Mouse (Mus musculus) liver, embryonic 11.5 days (tissue): ENCODE data around the gene Ankdd1a. TPM values are rescaled to one million over a fixed set of nuclear protein-coding genes. Genes with fewer than 3 reads are reported as not detected.

Source experiments
- ATAC-seq: fragments of 200-750 bp; cut with Nextera tagmentation; replicated peaks from 2 replicates; pipeline ENCODE4 v1.8.0; 2017; ENCODE audit warnings: moderate number of reproducible peaks, mild to moderate bottlenecking, moderate TSS enrichment, moderate library complexity; ENCODE audit not compliant: low FRiP score
- DNase-seq: peaks from one replicate; pipeline ENCODE4 v3.0.0-alpha.2; 2017; ENCODE audit warnings: low spot score
- H3K27ac ChIP-seq: fragments of 300-500 bp; sonication (generic); 2 replicates; pipeline ENCODE4 v1.5.1; 2014; ENCODE audit warnings: mild to moderate bottlenecking, low read depth, low read length, control low read depth
- H3K27me3 ChIP-seq: fragments of 300-500 bp; sonication (generic); replicated peaks from 2 replicates; pipeline ENCODE4 v1.6.1; 2014; ENCODE audit warnings: low read length, mixed read lengths; ENCODE audit not compliant: control insufficient read depth, insufficient read depth
- H3K36me3 ChIP-seq: fragments of 300-500 bp; sonication (generic); 2 replicates; pipeline ENCODE4 v1.6.1; 2014; ENCODE audit warnings: mild to moderate bottlenecking, low read length, moderate library complexity, mixed read lengths; ENCODE audit not compliant: control insufficient read depth, insufficient read depth
- H3K4me1 ChIP-seq: fragments of 300-500 bp; sonication (generic); replicated peaks from 2 replicates; pipeline ENCODE4 v1.6.1; 2014; ENCODE audit warnings: low read length, mixed read lengths; ENCODE audit not compliant: control insufficient read depth, insufficient read depth
- H3K4me2 ChIP-seq: fragments of 300-500 bp; sonication (generic); 2 replicates; pipeline ENCODE4 v1.6.1; 2014; ENCODE audit warnings: mild to moderate bottlenecking, control low read depth, moderate library complexity
- H3K4me3 ChIP-seq: fragments of 300-500 bp; sonication (generic); 2 replicates; pipeline ENCODE4 v1.5.1; 2014; ENCODE audit warnings: low read depth, low read length, control low read depth
- H3K9ac ChIP-seq: fragments of 300-500 bp; sonication (generic); 2 replicates; pipeline ENCODE4 v1.6.1; 2014; ENCODE audit warnings: low read depth, low read length, control low read depth
- H3K9me3 ChIP-seq: fragments of 300-500 bp; sonication (generic); 2 replicates; pipeline ENCODE4 v1.6.1; 2016; ENCODE audit warnings: low read length, inconsistent platforms, mixed read lengths; ENCODE audit not compliant: control insufficient read depth
- WGBS: fragments of 180-500 bp; shearing (Covaris S2); extraction: QIAGEN DNeasy Blood & Tissue Kit; methylation state at CpG from one replicate; pipeline ENCODE4 v1.1.7; 2014; 5-methylcytosine and 5-hydroxymethylcytosine counted together
- polyA plus RNA-seq: library from polyadenylated mRNA; unstranded; fragments of >200 nt; fragmentation: Nextera tagmentation; extraction: Ambion mirVana; gene quantifications from 2 replicates; pipeline ENCODE4 v1.2.1, GENCODE M21; 2014

Gene Ankdd1a
- polyA plus RNA-seq, 1 experiment from 2014 or later: not detected

DNA sequence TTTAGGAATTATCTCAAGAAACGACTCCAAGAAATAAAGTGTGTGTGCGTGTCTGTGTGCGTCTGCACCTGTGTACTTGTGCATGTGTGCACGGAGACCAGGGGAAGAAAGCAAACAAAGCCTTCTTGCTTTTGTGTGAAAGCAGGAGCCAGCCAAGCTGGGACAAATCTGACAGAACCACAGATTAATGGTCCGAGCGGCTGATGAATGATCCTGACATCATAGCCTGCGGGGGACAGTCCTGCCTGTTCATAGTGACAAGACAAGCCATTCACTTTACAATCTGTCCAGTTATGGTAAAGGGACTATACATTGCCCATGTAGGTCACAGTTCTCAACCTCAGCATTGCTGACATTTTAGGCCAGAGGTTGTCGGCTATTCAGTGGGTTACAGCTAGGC, 28.3 kb upstream of the Ankdd1a start:
- DNase-seq: no peak
- peaks cover 46% of the 10 kb centered on the region for H3K4me1 ChIP-seq
- no peaks in the 10 kb centered on the region for H3K9me3 ChIP-seq
- WGBS: 77% methylated on average over 8 of the region's 8 CpGs
- no peak overlapping the region for H3K27ac ChIP-seq
- H3K36me3 ChIP-seq: no peaks in the 10 kb centered on the region; the same call in 1 of the 2 replicates
- no peak overlapping the region for H3K4me3 ChIP-seq
- H3K9ac ChIP-seq: no peak overlapping the region
- no peak overlapping the region for H3K4me2 ChIP-seq
- ATAC-seq: no peak
- H3K27me3 ChIP-seq: no peaks in the 10 kb centered on the region

GRCm38 (mm10) chr9:65547844-65548243, 27.9 kb upstream of the Ankdd1a start:
- H3K36me3 ChIP-seq: no peaks in the 10 kb centered on the region
- WGBS: 69% methylated on average over 4 of the region's 4 CpGs
- H3K4me2 ChIP-seq: no peak overlapping the region
- DNase-seq (no peak), ATAC-seq (no peak)
- H3K4me3 ChIP-seq: no peak overlapping the region
- H3K27me3 ChIP-seq: no peaks in the 10 kb centered on the region
- H3K9me3 ChIP-seq: no peaks in the 10 kb centered on the region
- peaks cover 45% of the 10 kb centered on the region for H3K4me1 ChIP-seq
- H3K9ac ChIP-seq: no peak overlapping the region
- no peak overlapping the region for H3K27ac ChIP-seq

GRCm38 (mm10) chr9:65547111-65547510, 27.1 kb upstream of the Ankdd1a start:
- ATAC-seq: no peak
- no peak overlapping the region for H3K9ac ChIP-seq
- no peak for DNase-seq
- peaks cover 46% of the 10 kb centered on the region for H3K4me1 ChIP-seq
- peak overlapping the region; percentile 62; the same call in 1 of the 2 replicates for H3K27ac ChIP-seq
- H3K27me3 ChIP-seq: no peaks in the 10 kb centered on the region
- H3K4me2 ChIP-seq: no peak overlapping the region
- H3K4me3 ChIP-seq: no peak overlapping the region
- H3K9me3 ChIP-seq: no peaks in the 10 kb centered on the region
- no peaks in the 10 kb centered on the region for H3K36me3 ChIP-seq
- 83% methylated on average over 5 of the region's 5 CpGs for WGBS

GRCm38 (mm10) chr9:65546413-65546695, 26.4 kb upstream of the Ankdd1a start:
- no peak for ATAC-seq
- H3K4me3 ChIP-seq: no peak overlapping the region

DNA sequence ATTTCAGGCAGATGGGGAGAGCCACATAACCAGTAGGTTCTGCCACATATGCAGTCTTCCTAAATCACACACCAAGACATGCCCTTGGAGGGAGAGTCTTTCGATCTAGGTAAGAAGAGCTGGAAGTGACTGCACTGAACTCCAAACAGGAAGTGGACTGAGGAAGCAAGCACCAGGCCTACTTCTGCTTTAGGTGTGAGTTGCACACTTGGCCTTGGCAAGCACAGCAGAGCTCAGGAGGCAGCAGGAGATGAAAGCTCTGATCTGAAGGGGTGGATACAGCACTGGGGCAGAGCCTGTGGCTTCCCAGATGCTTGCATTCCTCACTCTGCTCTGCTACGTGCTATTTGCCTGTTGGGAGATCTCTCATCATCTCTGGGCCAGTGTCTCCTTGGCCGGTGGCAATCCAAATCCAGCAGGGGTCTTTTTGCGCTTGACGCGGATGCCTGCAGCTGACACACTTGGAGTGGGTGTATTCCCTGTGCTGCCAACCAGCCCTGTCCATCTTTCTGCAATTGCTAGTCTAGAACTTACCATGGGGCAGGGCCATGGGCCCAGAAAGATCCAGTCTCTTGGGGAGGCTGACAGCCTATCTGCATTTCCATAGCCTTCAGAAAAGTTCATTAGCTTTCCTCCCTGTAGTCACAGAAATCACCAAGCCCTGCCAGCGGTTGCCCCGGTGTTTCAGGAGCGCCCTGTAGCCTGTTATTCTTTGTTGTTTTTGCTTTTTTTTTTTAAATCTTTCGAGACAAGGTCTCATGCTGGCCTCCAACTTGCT, 25.8 kb upstream of the Ankdd1a start:
- H3K9me3 ChIP-seq: no peaks in the 10 kb centered on the region
- H3K4me1 ChIP-seq: peaks cover 44% of the 10 kb centered on the region
- ATAC-seq: no peak
- no peak overlapping the region for H3K4me3 ChIP-seq
- H3K27me3 ChIP-seq: no peaks in the 10 kb centered on the region
- 70% methylated on average over 10 of the region's 10 CpGs for WGBS
- no peak for DNase-seq
- no peaks in the 10 kb centered on the region for H3K36me3 ChIP-seq
- peak overlapping the region; percentile 62 for H3K27ac ChIP-seq
- H3K4me2 ChIP-seq: no peak overlapping the region
- no peak overlapping the region for H3K9ac ChIP-seq

More at GRCm38 (mm10) chr9:65546413-65546695, 26.4 kb upstream of the Ankdd1a start:
- DNase-seq: no peak
- 39% methylated on average over 4 of the region's 4 CpGs for WGBS
- no peaks in the 10 kb centered on the region for H3K9me3 ChIP-seq
- no peaks in the 10 kb centered on the region for H3K36me3 ChIP-seq
- no peak overlapping the region for H3K4me2 ChIP-seq
- H3K27ac ChIP-seq: peak overlapping the region; percentile 62; the same call in 1 of the 2 replicates
- no peaks in the 10 kb centered on the region for H3K27me3 ChIP-seq
- H3K4me1 ChIP-seq: peaks cover 47% of the 10 kb centered on the region
- no peak overlapping the region for H3K9ac ChIP-seq

- no peaks in the 10 kb centered on the region for H3K27me3 ChIP-seq
- peak overlapping the region; percentile 85 for H3K27ac ChIP-seq
- 22% methylated on average over 7 of the region's 7 CpGs for WGBS
- no peaks in the 10 kb centered on the region for H3K36me3 ChIP-seq
- no peaks in the 10 kb centered on the region for H3K9me3 ChIP-seq
- H3K4me2 ChIP-seq: peak overlapping the region; percentile 7; the same call in 1 of the 2 replicates
- peak; percentile 16; the same call in 1 of the 2 replicates for ATAC-seq
- H3K4me1 ChIP-seq: peaks cover 27% of the 10 kb centered on the region
- no peak overlapping the region for H3K9ac ChIP-seq
- H3K4me3 ChIP-seq: no peak overlapping the region
- no peak for DNase-seq
Observed at GRCm38 (mm10) chr9:65542111-65542524, 22.1 kb upstream of the Ankdd1a start.

DNA sequence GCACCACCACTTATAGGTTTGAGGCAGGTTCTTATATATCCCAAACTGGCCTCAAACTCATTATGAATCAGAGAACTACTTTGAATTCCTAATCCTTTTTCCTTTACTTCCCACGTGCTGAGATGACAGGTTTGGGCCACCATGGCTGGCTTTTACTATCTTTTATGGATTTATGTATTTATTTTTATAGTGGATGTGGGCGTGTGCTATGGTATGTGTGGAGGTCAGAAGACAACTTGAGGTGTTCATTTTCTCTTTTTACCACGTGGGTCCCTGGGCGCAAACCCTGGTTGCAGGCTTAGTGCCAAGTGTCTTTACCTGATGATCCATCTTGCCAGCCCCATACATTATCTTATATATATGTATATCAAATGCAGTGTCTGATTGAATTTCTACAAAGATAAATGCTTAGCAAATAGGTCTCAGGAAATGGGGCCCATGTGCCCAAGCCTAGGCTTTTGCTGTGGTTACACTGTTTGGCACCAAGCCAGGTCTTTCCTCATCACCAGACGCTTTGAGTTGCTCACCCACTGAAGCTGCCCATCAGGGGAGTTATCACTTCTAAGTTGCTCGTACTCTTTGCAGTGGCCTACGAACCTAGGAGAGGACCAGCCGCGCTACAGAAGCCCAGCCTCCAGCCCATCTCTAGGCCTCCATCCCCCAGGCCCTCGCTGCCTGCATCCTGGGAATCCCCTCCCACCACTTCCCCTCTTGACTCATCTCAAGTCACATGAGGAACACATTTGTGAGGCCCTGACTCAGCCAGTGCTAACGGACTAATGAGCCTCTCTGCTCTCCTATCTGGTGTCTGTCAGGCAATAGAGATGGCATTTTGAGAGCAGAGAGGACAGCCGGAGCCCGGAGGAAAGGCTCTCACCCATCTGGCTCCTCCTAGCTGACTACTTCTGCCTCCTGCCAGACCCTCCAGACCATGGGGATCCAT, 21.4 kb upstream of the Ankdd1a start:
- Histone ChIP-seq H3K4me1 (peaks cover 22% of the 10 kb centered on the region), H3K4me2 (peak overlapping the region; percentile 7; the same call in 1 of the 2 replicates)
- ATAC-seq: peak; percentile 68

GRCm38 (mm10) chr9:65539697-65540096, 19.7 kb upstream of the Ankdd1a start:
- no peak overlapping the region for H3K9ac ChIP-seq
- H3K4me3 ChIP-seq: no peak overlapping the region
- H3K27me3 ChIP-seq: no peaks in the 10 kb centered on the region
- ATAC-seq: no peak
- no peak overlapping the region for H3K4me2 ChIP-seq
- H3K4me1 ChIP-seq: peaks cover 17% of the 10 kb centered on the region
- no peak for DNase-seq
- no peaks in the 10 kb centered on the region for H3K9me3 ChIP-seq
- H3K36me3 ChIP-seq: no peaks in the 10 kb centered on the region
- no peak overlapping the region for H3K27ac ChIP-seq
- 84% methylated on average over 9 of the region's 9 CpGs for WGBS

More for the DNA sequence above, 21.4 kb upstream of the Ankdd1a start:
- Histone ChIP-seq H3K9me3 (no peaks in the 10 kb centered on the region), H3K27me3 (no peaks in the 10 kb centered on the region), H3K4me3 (no peak overlapping the region), H3K9ac (no peak overlapping the region), H3K27ac (peak overlapping the region; percentile 85), H3K36me3 (no peaks in the 10 kb centered on the region)
- WGBS: 37% methylated on average over 13 of the region's 13 CpGs
- DNase-seq: peak; percentile 62
